Mouse (Mus musculus) retina, adult 2 months (tissue): ENCODE measurements around the gene Nedd8.

Experiments used
- DNase-seq: peaks from one replicate; pipeline ENCODE4 v3.0.0-alpha.2; 2012; ENCODE audit warnings: low read depth, low spot score

Gene Nedd8

DNA sequence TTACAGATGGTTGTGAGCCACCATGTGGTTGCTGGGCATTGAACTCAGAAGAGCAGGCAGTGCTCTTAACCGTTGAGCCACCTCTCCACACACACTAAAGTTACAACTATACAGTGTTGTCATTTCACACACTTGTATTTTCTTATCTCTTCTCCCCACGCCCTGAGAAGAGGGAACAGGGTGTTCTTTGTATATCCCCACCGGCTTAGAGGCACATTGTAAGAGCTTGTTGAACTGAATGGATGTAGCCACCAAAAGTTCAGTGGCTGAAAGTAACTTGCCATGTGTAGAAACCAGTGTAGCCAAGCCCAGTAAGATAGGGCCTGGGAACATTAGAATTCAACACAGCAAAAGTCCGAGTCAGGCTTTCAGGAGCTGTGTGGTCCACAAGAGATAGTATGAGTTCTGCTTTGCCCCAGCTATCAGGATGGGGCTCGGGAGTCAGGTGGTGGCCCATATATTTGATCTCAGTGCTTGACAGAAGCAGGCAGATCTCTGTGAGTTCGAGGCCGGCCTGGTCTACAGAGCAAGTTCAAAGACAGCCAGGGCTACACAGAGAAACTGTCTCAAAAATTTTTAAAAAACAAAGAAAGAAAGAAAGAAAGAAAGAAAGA lies 57.3 kb downstream of the Nedd8 start:
- no peak for DNase-seq

- no peak for DNase-seq
Observed at GRCm38 (mm10) chr14:55613346-55613745, 58.6 kb downstream of the Nedd8 start.
